Mouse (Mus musculus) Patski (cell line): ENCODE measurements around the gene Arhgap35. TPM values are rescaled to one million over a fixed set of nuclear protein-coding genes. Genes with fewer than 3 reads are reported as not detected.

ENCODE experiments used
- ATAC-seq: fragments of 100-300 bp; one replicate; pipeline ENCODE4 v1.8.0; 2021
- CTCF ChIA-PET: fragments of 350-600 bp; sonication (Branson Sonifier 250); formaldehyde crosslinking; loops from one replicate; lab custom pipeline; 2022; ENCODE audit warnings: inconsistent platforms; lab: Charles Lee
- POLR2A ChIA-PET: fragments of 350-600 bp; sonication (Branson Sonifier 250); formaldehyde crosslinking; loops from one replicate; lab custom pipeline; 2022; ENCODE audit warnings: antibody characterized with exemption, inconsistent platforms; lab: Charles Lee
- DNase-seq: peaks from one replicate; pipeline ENCODE4 v3.0.0-alpha.2; 2011; ENCODE audit warnings: low read depth, low spot score
- H3K27me3 ChIP-seq: fragments of 371-371 bp; one replicate; pipeline ENCODE4 v1.5.1; 2021
- CTCF ChIP-seq: fragments of 100-300 bp; IDR thresholded peaks from one replicate; pipeline ENCODE4 v1.5.1; 2021
- in situ Hi-C: fragments of 300-500 bp; cut with MboI; formaldehyde crosslinking; loops from 3 replicates; pipeline ENCODE4 v1.11.1; 2018; ENCODE audit warnings: low pct_unique_long_range_greater_than_20kb, mixed read lengths
- polyA plus RNA-seq: library from polyadenylated mRNA; unstranded; gene quantifications from one replicate; pipeline ENCODE4 v1.2.3, GENCODE M21; 2021

The Arhgap35 gene
- polyA plus RNA-seq, 1 experiment from 2014 or later = 53.1 TPM

DNA sequence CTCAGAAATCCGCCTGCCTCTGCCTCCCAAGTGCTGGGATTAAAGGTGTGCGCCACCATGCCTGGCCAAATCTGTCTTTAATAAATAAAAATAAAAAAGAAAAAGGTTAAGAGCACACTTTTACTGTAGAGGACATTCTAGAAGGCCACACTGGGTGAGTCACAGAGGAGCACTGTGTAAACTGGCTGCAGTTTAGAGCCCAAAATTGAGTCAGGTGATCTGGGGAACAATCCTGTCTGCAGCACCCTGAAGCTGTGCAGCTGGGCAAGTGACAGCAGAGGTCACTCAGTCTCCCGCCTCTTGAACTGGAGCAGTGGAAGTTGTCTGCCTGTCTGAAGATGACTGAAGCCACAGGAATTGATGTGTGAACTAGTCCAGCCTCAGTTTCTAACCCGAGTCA is 113.2 kb downstream of the Arhgap35 start:
- in situ Hi-C loops = no loop called here
- ATAC-seq (no peak), DNase-seq (no peak)
- H3K27me3 ChIP-seq = no peaks in the 10 kb centered on the region
- ChIA-PET CTCF (interaction anchor here (1.5 to 6.6 kb wide), 3 partner anchors 10 to 117 kb away, joined by 5 to 46 read pairs (median 7); no protein-coding TSS in a partner anchor), POLR2A (no interaction called here)
- TF ChIP-seq CTCF = no peak

DNA sequence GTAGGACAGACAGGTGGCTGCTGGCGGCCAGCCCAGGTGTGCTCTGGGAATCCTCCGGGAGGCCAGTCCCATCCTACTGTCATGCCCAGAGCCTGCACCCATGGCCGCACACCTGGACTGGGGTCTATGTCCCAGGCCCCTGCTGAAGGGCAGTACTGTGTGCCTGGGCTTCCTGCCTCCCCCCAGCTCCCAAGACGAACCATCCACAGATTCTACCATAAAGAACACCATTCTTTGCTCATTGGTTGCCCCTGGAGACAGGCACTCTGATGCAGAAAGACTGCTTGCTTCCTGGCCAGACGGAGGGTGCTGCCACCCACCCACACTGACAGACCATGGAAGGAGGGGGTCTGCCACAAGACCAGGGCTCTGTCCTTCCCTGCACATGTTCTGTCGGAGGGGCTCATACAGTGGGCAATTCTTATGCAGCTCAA is 115.1 kb downstream of the Arhgap35 start:
- no peak for TF ChIP-seq CTCF
- POLR2A ChIA-PET = interaction anchor here (0.6 to 0.7 kb wide), 2 partner anchors 10 to 17 kb away, joined by 3 read pairs; no protein-coding TSS in a partner anchor
- no peak for DNase-seq
- in situ Hi-C loops = no loop called here
- CTCF ChIA-PET = interaction anchor here (1.5 to 2.2 kb wide), 2 partner anchors 8 to 117 kb away, joined by 4 to 7 read pairs; no protein-coding TSS in a partner anchor
- ATAC-seq = no peak
- H3K27me3 ChIP-seq = no peaks in the 10 kb centered on the region

DNA sequence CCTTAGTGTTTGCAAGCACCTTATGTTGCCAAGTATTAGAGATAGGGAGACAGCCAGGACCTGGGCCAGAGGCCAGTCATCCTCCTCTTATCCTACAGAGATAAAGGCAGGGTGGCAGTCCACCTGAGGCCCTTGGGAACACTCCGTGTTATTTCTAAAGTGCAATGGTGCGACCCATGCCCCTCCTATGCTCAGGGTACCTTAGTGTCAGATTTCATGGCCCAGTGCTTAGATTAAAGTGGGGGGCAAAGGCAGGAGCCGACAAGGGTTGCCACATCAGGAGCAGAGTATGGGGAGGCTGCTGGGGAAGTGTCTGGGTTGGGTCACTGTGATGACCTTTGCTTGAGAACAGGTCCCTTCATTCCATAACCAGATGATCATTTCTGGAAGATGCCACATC is 118.5 kb downstream of the Arhgap35 start:
- POLR2A ChIA-PET = no interaction called here
- CTCF ChIA-PET = interaction anchor here (1.9 to 3.5 kb wide), 2 partner anchors 9 to 121 kb away, joined by 8 to 20 read pairs; no protein-coding TSS in a partner anchor
- no peak for TF ChIP-seq CTCF
- DNase-seq = no peak
- in situ Hi-C loops = no loop called here
- ATAC-seq = no peak
- H3K27me3 ChIP-seq = no peaks in the 10 kb centered on the region

DNA sequence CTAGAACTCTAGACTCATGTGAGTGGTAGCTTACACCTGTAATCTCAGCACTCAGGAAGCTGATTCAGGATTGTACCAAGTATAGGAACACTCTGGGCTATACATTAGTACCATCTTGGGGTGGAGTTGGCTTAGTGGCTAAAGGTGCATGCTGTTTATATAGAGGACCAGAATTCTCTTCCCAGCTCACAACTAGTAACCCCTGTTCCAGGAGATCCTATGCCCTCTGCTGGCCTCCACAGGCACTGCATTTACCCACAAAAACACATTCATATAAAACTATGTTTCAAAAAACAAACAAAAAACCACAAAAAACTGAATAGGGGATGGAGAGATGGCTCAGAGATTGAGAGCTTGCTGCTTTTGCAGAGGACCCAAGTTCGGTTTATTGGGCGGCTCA is 121.4 kb downstream of the Arhgap35 start:
- in situ Hi-C loops = no loop called here
- no peaks in the 10 kb centered on the region for H3K27me3 ChIP-seq
- CTCF ChIA-PET = interaction anchor here (0.6 to 3.5 kb wide), 22 partner anchors 9 to 221 kb away, joined by 3 to 20 read pairs (median 4); no protein-coding TSS in a partner anchor
- TF ChIP-seq CTCF = peak; percentile 77
- no peak for DNase-seq
- POLR2A ChIA-PET = interaction anchor here (1.4 kb wide), 1 partner anchor 125 kb away, joined by 3 read pairs; no protein-coding TSS in a partner anchor
- no peak for ATAC-seq

DNA sequence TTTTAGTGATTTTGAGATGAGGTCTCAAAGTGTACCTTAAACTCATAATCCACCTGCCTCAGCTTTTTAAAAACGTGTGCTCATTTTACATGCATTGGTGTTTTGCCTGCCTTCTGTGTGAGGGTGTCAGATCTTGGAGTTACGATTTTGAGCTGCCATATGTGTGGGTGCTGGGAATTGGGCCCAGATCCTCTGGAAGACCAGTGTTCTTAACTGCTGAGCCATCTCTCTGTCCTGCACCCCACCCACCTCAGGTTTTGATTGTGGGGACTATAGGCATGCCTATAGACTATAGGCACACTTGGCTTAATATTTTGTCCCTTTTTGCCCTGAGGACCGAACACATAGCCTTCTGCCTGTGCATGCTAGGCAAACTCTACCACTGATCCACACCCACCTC is 122.6 kb downstream of the Arhgap35 start:
- no peak for DNase-seq
- ChIA-PET POLR2A (no interaction called here), CTCF (interaction anchor here (0.9 to 3.1 kb wide), 19 partner anchors 8 to 130 kb away, joined by 3 to 17 read pairs (median 6); no protein-coding TSS in a partner anchor)
- in situ Hi-C loops = no loop called here
- H3K27me3 ChIP-seq = no peaks in the 10 kb centered on the region
- no peak for TF ChIP-seq CTCF
- ATAC-seq = no peak

DNA sequence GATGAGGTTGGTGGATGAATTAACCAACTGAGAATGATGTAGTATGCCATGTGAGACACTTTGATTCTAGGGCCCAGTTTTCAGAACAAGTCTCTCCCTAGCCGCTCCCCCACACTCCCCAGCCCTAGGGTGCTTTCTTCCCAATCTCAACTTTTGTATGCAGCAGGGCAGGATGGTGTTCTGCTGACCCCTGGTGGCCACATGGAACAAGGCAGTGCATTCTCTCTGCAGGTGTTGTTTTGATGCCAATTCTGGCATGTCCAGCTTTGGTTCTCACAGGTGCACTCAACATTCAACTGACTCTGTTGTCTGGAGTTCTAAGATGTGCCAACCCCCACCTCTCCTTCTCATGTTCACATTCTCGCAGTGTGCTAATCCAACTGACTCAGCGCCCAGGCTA is 123.0 kb downstream of the Arhgap35 start:
- ATAC-seq (peak; percentile 52), DNase-seq (no peak)
- TF ChIP-seq CTCF = peak; percentile 92
- ChIA-PET CTCF (interaction anchor here (0.9 to 3.1 kb wide), 15 partner anchors 9 to 131 kb away, joined by 3 to 17 read pairs (median 6); no protein-coding TSS in a partner anchor), POLR2A (no interaction called here)
- no peaks in the 10 kb centered on the region for H3K27me3 ChIP-seq
- in situ Hi-C loops = no loop called here

DNA sequence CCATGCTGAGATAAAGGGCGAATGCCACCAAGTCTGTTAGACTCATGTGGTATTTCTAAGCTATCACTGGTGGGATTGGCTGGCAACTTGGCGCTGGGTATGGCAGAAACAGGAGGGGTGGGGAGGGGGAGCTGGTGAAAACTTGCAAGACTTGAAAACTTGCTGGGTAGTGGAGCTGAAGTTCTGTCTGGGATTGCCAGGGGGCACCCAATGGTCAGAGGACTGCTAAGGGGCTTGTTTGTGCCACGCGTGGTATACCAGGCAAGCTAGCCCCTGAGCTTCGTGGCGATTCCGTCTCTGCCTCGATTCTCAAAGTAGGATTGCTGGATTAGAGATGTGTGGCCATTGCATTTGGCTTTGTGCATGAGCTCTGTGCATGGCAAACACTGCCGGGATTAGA is 124.8 kb downstream of the Arhgap35 start:
- DNase-seq = no peak
- POLR2A ChIA-PET = interaction anchor here (0.7 kb wide), 1 partner anchor 10 kb away, joined by 3 read pairs; no protein-coding TSS in a partner anchor
- CTCF ChIA-PET = interaction anchor here (0.7 to 3.2 kb wide), 14 partner anchors 10 to 134 kb away, joined by 3 to 25 read pairs (median 5); partner anchors contain the start of gene Sae1
- ATAC-seq = peak; percentile 64
- in situ Hi-C loops = no loop called here
- TF ChIP-seq CTCF = peak; percentile 79
- H3K27me3 ChIP-seq = no peaks in the 10 kb centered on the region

DNA sequence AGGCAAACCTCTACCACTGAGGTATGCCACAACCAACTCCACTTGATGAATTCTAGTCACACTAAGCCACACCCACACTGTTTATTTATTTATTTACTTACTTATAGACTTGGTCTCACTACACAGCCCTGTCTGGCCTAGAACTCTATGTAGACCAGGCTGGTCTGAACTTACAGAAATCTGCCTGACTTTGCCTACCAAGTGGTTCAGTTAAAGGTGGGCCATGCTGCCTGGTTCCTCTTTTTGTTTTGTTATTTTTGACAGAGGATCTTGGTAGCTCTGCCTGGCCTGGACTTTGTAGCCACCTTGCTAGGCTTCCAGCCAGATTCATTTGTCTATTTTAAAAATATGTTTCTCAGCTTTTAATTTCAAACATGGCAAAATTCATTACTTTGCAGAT is 126.0 kb downstream of the Arhgap35 start:
- in situ Hi-C loops = no loop called here

DNA sequence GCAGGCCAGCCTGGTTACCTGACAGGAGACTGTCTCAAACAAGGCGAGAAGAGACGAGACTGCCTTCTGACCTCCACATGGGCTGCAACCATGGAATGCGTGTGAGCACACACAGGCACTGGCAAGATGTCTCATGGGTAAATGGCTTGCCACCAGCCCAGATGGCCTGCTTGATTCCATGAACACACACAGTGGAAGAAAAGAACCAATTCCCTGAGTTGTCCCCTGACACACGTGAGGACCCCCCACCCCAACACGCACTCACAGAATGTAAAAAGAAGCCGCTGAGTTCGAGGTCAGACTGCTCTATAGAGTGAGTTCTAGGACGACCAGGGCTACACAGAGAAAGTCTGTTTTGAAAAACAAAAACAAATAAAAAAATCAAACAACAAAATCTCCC is 137.2 kb downstream of the Arhgap35 start, which contains the start of gene Npas1:
TSS of gene Npas1 (minus strand) at position 101 of the 400 bp plus-strand sequence.
- TF ChIP-seq CTCF = no peak
- peaks cover 17% of the 10 kb centered on the region for H3K27me3 ChIP-seq
- POLR2A ChIA-PET = no interaction called here
- DNase-seq = no peak
- CTCF ChIA-PET = no interaction called here
- in situ Hi-C loops = no loop called here
- ATAC-seq = no peak

More for the DNA sequence above, 126.0 kb downstream of the Arhgap35 start:
- ATAC-seq (no peak), DNase-seq (no peak)
- TF ChIP-seq CTCF = no peak
- ChIA-PET POLR2A (interaction anchor here (0.5 to 1.3 kb wide), 3 partner anchors 14 to 113 kb away, joined by 3 to 4 read pairs (median 3); no protein-coding TSS in a partner anchor), CTCF (interaction anchor here (1.0 to 3.2 kb wide), 7 partner anchors 9 to 129 kb away, joined by 3 to 25 read pairs (median 5); partner anchors contain the start of gene Sae1)
- no peaks in the 10 kb centered on the region for H3K27me3 ChIP-seq

DNA sequence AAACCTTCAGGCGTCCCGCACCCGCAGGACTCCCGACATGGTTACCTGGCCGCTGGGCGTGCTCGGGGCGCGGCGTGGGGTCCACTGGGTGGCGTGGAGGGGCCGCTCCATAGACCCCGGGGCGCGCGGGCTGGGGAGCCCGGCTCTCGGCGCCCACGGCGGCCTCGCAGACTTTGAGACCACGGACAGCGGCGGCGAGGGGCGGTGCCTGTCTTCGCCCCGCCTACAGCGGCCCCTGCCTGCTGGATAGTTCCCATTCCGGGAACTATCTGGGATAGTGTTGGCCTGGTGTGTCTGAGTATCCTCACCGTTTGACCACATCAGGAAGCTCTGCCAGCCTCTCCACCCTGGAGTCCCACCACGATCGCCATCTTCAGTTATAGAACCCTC is 138.2 kb downstream of the Arhgap35 start:
- in situ Hi-C loops = no loop called here
- H3K27me3 ChIP-seq = peaks cover 17% of the 10 kb centered on the region
- CTCF ChIA-PET = no interaction called here
- POLR2A ChIA-PET = no interaction called here
- no peak for TF ChIP-seq CTCF
- DNase-seq = no peak
- no peak for ATAC-seq
